Mouse (Mus musculus) layer of hippocampus, adult 18-20 months (tissue): ENCODE data around the gene Fam196b. TPM values are rescaled to one million over a fixed set of nuclear protein-coding genes. Genes with fewer than 3 reads are reported as not detected.

ENCODE experiments used
- total RNA-seq, 2 experiments: library from RNA; stranded (reverse); gene quantifications; 2 replicates each; pipeline ENCODE4 v1.2.3; 2021

The Fam196b gene
- total RNA-seq, 2 experiments from 2014 or later, result 0.74 to 0.79 TPM

Other genes starting within 250 kb of the Fam196b start
- gene 4930469K13Rik, start 216.3 kb upstream of the Fam196b start, total RNA-seq, result not detected
- not detected for gene Foxi1, start 106.7 kb upstream of the Fam196b start, total RNA-seq